Mouse (Mus musculus): ENCODE measurements around the gene Tbc1d2.

DNA sequence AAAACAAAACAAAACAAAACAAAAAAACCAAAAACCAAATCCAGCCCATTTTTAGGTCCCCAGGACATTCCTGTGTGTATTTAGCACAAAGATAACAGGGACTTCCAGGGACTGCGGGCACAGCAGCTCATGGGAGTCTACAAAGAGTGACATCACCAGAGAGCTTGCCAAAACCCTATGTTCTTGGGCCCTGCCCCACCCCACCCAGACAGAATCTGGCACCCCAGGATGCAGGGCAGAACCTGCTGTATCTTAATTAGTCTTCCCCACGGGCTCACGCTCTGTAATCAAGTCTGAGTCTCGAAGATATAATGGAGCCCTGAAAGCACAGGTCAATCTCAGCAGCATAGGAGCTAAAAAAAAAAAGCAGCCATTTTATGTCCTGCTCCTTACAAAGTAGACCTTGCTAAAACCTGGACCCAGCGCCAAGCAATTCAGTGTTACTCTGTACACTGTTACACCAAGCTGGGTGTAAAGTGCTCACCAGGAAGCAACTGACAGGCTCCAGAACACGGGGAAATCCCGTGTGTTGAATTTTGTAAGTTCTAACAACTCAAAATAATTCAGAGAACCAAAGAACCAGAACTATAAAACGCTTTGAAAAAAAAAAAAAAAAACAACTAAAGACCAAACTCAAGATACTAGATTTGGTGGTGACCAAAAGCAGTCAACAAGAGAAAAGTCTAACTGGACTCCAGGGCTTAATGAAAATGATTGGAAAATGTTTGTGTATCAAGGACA, 82.9 kb downstream of the Tbc1d2 start:
- TF ChIP-seq CTCF (conservative IDR thresholded peaks at IDR 0.05; ENCODE audit: low read length) (no peak), POU5F1 (IDR thresholded peaks at IDR 0.05; ENCODE audit: borderline replicate concordance, low read length) (no peak), NANOG (IDR thresholded peaks at IDR 0.05; ENCODE audit: borderline replicate concordance, low read length) (no peak)
